Mouse (Mus musculus) liver, embryonic 14.5 days (tissue): ENCODE data around the gene Med13l. TPM values are rescaled to one million over a fixed set of nuclear protein-coding genes. Genes with fewer than 3 reads are reported as not detected.

Experiments used
- ATAC-seq: fragments of 200-750 bp; cut with Nextera tagmentation; 2 replicates; pipeline ENCODE4 v1.8.0; 2017; ENCODE audit warnings: moderate number of reproducible peaks, mild to moderate bottlenecking, moderate library complexity; ENCODE audit not compliant: insufficient read depth
- DNase-seq, 3 experiments: peaks; one replicate each; pipeline ENCODE4 v3.0.0-alpha.2; 2012 to 2013; ENCODE audit warnings: low read depth in 3 of 3, low spot score in 3 of 3
- H3K27ac ChIP-seq: fragments of 300-500 bp; sonication (generic); 2 replicates; pipeline ENCODE4 v1.5.1; 2014; ENCODE audit warnings: moderate library complexity, mild to moderate bottlenecking, control low read depth, inconsistent platforms
- H3K27me3 ChIP-seq: fragments of 300-500 bp; sonication (generic); 2 replicates; pipeline ENCODE4 v1.6.1; 2014; ENCODE audit warnings: mild to moderate bottlenecking, low read length, moderate library complexity; ENCODE audit not compliant: control insufficient read depth, insufficient read depth
- H3K36me3 ChIP-seq: fragments of 300-500 bp; sonication (generic); replicated peaks from 2 replicates; pipeline ENCODE4 v1.6.1; 2014; ENCODE audit warnings: low read depth; ENCODE audit not compliant: control insufficient read depth, insufficient read depth
- H3K4me1 ChIP-seq, 2 experiments: fragments of 200-500 bp in 1 of 2; fragments of 300-500 bp in 1 of 2; sonication (generic) in 1 of 2; replicated peaks; 2 replicates each; pipeline ENCODE4 v1.6.1; 2012 to 2014; ENCODE audit warnings: antibody characterized with exemption in 1 of 2, inconsistent platforms in 1 of 2, low read length in 1 of 2; ENCODE audit not compliant: control insufficient read depth in 2 of 2, insufficient read depth in 2 of 2
- H3K4me2 ChIP-seq: fragments of 300-500 bp; sonication (generic); 2 replicates; pipeline ENCODE4 v1.6.1; 2014; ENCODE audit warnings: low read depth, mild to moderate bottlenecking, control low read depth, moderate library complexity
- H3K4me3 ChIP-seq, 2 experiments: fragments of 200-500 bp in 1 of 2; fragments of 300-500 bp in 1 of 2; sonication (generic) in 1 of 2; 2 replicates each; pipeline ENCODE4 v1.5.1; 2012 to 2014; ENCODE audit warnings: low read depth in 2 of 2, low read length in 2 of 2, mild to moderate bottlenecking in 2 of 2, control low read depth in 1 of 2, inconsistent platforms in 1 of 2, moderate library complexity in 1 of 2; ENCODE audit not compliant: insufficient read depth in 1 of 2
- H3K9ac ChIP-seq: fragments of 300-500 bp; sonication (generic); replicated peaks from 2 replicates; pipeline ENCODE4 v1.6.1; 2014; ENCODE audit warnings: mild to moderate bottlenecking, control low read depth, moderate library complexity
- H3K9me3 ChIP-seq: fragments of 300-500 bp; sonication (generic); 2 replicates; pipeline ENCODE4 v1.6.1; 2016; ENCODE audit warnings: low read length, mixed read lengths; ENCODE audit not compliant: control insufficient read depth
- CTCF ChIP-seq: IDR thresholded peaks from 2 replicates; pipeline ENCODE4 v1.5.1; 2016; ENCODE audit warnings: antibody characterized with exemption, low read depth, control low read depth
- EP300 ChIP-seq: IDR thresholded peaks from 2 replicates; pipeline ENCODE4 v1.6.1; 2016; ENCODE audit warnings: antibody characterized with exemption, low read depth
- WGBS: fragments of 180-500 bp; shearing (Covaris S2); extraction: QIAGEN DNeasy Blood & Tissue Kit; methylation state at CpG from one replicate; pipeline ENCODE4 v1.1.7; 2014; ENCODE audit not compliant: insufficient replicate concordance; 5-methylcytosine and 5-hydroxymethylcytosine counted together
- polyA plus RNA-seq, 2 experiments: library from polyadenylated mRNA; depleted of rRNA in 1 of 2; stranded (reverse) in 1 of 2; unstranded in 1 of 2; fragments of >200 nt; fragmentation: Nextera tagmentation in 1 of 2; extraction: Ambion mirVana in 1 of 2; gene quantifications; 2 replicates each; pipeline versions ENCODE4 v1.2.1 to v1.2.3; 2012 to 2014

The Med13l gene
- polyA plus RNA-seq, 2 experiments, result 6.4 to 9.9 TPM

DNA sequence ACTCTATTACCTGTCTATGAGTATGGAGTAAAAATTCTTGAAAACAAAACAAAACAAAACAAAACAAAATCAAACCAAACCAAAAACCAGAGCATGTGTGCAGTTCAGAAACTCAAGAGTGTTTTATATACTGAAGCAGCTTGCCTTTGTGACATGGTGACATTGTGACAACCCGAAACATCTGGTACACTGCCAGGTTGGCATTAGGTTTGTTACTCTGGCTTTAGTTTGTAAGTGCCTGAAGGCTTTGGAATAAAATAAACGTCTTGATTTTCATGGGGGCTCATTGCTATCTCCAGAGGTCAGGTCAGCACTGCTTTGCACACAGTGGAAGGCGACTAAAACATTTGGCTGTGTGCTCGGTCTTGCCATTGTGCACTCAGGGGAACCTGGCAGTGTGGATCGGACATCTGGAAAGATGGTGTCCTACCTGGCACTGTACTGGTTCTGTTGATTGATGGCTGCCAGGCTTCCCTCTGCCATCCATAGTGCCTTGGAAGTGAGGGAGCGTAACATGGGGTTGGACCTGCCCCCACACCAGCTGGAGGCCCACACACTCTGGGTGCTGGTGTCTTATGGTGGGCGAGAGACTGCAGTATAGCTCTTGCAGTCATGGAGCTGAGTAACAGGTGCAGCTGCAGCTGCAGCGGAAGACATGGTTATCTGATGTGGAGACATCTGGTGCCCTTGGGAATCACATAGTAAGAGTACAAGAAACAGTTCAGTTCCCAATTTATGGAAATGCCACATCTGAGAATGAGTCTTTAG lies 115.9 kb downstream of the Med13l start:
- no peak for ATAC-seq

DNA sequence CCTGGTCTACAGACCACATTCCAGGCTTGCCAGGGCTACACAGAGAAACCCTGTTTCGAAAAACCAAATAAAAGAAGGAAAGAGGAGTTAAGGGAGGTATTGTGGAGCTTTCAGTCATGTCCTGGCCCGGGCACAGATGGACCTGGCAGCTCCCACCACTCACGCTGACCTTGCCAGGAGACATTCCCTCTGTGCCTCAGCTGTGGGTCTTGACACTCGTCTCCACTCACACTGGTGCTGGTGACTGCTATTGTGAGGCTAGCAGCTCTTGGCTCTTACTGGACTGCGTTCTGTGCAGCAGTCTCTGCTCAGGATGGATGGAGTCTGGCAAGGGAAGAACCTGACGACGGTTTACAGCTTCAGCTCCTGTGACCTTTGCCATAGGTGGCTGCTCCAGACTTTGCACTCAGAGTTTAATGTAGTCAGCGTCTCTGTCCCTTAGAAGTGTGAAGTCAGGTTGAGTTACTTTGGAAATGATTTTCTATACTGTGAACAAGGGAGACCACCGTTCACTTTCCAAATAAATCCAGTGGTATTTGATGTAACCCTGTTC lies 118.9 kb downstream of the Med13l start:
- no peaks in the 10 kb centered on the region for H3K9me3 ChIP-seq
- TF ChIP-seq CTCF (no peak), EP300 (no peak)
- no peak overlapping the region for H3K9ac ChIP-seq
- WGBS, result 81% methylated on average over 9 of the region's 9 CpGs
- no peak overlapping the region for H3K27ac ChIP-seq
- peaks cover 0 to 9% of the 10 kb centered on the region in 2 experiments; a peak in 2 of 4 replicates for H3K4me1 ChIP-seq
- H3K4me3 ChIP-seq, result no peak overlapping the region
- peaks cover 13% of the 10 kb centered on the region for H3K36me3 ChIP-seq
- H3K4me2 ChIP-seq, result no peak overlapping the region
- no peaks in the 10 kb centered on the region for H3K27me3 ChIP-seq
- DNase-seq, result no peak
- no peak for ATAC-seq

More for the DNA sequence above, 115.9 kb downstream of the Med13l start:
- H3K36me3 ChIP-seq, result peaks cover 13% of the 10 kb centered on the region
- H3K4me3 ChIP-seq, result no peak overlapping the region
- peaks cover 0 to 11% of the 10 kb centered on the region in 2 experiments; a peak in 3 of 4 replicates for H3K4me1 ChIP-seq
- no peak overlapping the region for H3K9ac ChIP-seq
- TF ChIP-seq CTCF (no peak), EP300 (no peak)
- DNase-seq, result no peak
- no peak overlapping the region for H3K4me2 ChIP-seq
- no peaks in the 10 kb centered on the region for H3K9me3 ChIP-seq
- H3K27me3 ChIP-seq, result no peaks in the 10 kb centered on the region
- 87% methylated on average over 8 of the region's 8 CpGs for WGBS
- H3K27ac ChIP-seq, result no peak overlapping the region

DNA sequence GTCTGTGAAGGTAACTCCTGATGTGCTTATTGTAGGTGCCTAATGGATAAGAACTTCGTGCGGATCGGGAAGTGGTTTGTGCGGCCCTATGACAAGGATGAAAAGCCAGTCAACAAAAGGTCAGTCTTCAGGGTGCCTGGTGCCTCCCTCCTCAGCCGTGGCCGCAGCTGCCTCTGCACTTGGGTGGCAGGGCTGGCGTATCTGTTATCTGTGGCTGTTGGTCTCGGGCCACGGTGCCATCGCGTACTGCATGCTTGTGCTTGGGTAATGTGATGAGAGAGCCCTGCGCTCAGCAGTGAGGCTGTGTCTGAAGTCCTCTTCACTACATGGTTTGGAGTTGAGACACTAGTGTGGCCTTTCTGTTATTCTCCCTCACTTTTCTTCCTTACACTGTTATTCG lies 120.4 kb downstream of the Med13l start:
- TF ChIP-seq CTCF (no peak), EP300 (no peak)
- Histone ChIP-seq H3K4me2 (no peak overlapping the region), H3K27ac (no peak overlapping the region), H3K4me3 (no peak overlapping the region), H3K36me3 (peaks cover 11% of the 10 kb centered on the region), H3K4me1 (peaks cover 0 to 5% of the 10 kb centered on the region in 2 experiments; a peak in 1 of 4 replicates), H3K9me3 (no peaks in the 10 kb centered on the region), H3K9ac (no peak overlapping the region), H3K27me3 (no peaks in the 10 kb centered on the region)
- WGBS, result 87% methylated on average over 13 of the region's 13 CpGs
- no peak for DNase-seq
- no peak for ATAC-seq

DNA sequence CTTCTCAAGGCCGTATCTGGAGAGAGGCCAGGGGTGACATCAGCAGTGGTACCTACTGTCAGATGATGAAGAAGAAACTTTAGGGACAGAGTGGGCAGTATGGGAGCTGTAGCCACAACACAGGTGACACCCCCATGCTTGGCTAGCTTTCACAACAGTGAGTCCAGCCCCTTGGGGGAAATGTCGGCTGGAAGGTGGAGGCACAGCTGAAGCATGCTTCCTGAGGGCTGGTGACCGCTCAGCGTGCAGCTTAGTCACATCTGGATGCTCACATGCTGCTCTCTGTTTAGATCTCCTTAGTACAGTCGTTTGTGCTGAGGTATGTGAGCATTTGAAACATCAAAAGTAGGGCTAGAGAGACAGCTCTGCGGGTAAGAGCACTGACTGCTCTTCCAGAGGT lies 121.5 kb downstream of the Med13l start:
- 91% methylated on average over 6 of the region's 6 CpGs for WGBS
- Histone ChIP-seq H3K9ac (no peak overlapping the region), H3K27ac (no peak overlapping the region), H3K36me3 (peaks cover 11% of the 10 kb centered on the region), H3K27me3 (no peaks in the 10 kb centered on the region), H3K4me3 (no peak overlapping the region), H3K4me2 (no peak overlapping the region), H3K4me1 (0 out of 4 replicates have a peak, but pooled peaks cover 0 to 5% of the 10 kb centered on the region in 2 experiments), H3K9me3 (no peaks in the 10 kb centered on the region)
- no peak for DNase-seq
- no peak for ATAC-seq
- no peak for TF ChIP-seq EP300
- no peak for TF ChIP-seq CTCF

DNA sequence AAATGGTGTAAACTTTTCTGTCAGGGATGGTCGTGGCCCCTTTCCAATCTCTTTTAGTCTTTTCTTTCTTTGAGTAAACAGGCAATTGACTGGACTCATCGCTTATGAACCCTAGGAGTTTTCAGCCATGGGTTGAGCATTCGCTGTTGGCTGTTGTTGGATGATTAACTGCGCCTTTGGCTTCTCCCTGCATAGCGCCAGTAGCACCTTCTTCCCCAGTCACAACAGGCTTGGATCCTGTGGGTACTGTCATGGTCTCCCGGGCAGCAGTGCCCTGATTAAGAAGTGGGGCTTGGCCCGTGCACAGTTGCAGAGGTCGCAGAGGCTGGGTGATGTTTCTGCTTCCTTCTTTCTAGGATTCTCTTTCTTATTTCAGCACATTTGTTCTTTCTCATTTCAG lies 124.7 kb downstream of the Med13l start:
- Histone ChIP-seq H3K36me3 (peaks cover 11% of the 10 kb centered on the region), H3K4me3 (no peak overlapping the region), H3K4me1 (peaks cover 0 to 10% of the 10 kb centered on the region in 2 experiments; a peak in 2 of 4 replicates), H3K4me2 (no peak overlapping the region), H3K9ac (no peak overlapping the region), H3K27ac (no peak overlapping the region), H3K27me3 (no peaks in the 10 kb centered on the region), H3K9me3 (no peaks in the 10 kb centered on the region)
- DNase-seq (no peak), ATAC-seq (no peak)
- TF ChIP-seq CTCF (no peak), EP300 (no peak)
- WGBS, result 87% methylated on average over 8 of the region's 8 CpGs
